Mouse (Mus musculus) gastrocnemius, postnatal 36 days (tissue): ENCODE measurements around the gene Fam181b. TPM values are rescaled to one million over a fixed set of nuclear protein-coding genes. Genes with fewer than 3 reads are reported as not detected.
A peak's percentile ranks its signal among the peaks of the same experiment; 100 is the strongest.

Experiments
- DNase-seq, 2 experiments: peaks; one replicate each; pipeline ENCODE4 v3.0.0; 2022
- intact Hi-C: fragments of 180-260 bp; cut with DNase I; formaldehyde crosslinking; loops from one replicate; pipeline ENCODE4 v1.15.1; 2025
- long read RNA-seq, 2 experiments: library from polyadenylated mRNA; stranded (forward); transcript quantifications; one replicate each; pipeline ENCODE4 v2.0.0; 2021
- total RNA-seq, 2 experiments: library from RNA; stranded (reverse); gene quantifications; 2 replicates each; pipeline ENCODE4 v1.2.3; 2021

Fam181b gene
- total RNA-seq: 1 to 10 TPM in 1 of 2 experiments, under 1 TPM in 1; 0.94 to 1.2 TPM
- long read RNA-seq, experiment 1, partial matches to known transcripts: 0 of 2 reads
- long read RNA-seq, experiment 1, other reads (novel, unspliced or antisense): 0 of 2 reads
- long read RNA-seq, experiment 2, transcript Fam181b-201 (1 exons, 2,003 nt): major isoform, 6 of 6 reads
- long read RNA-seq, experiment 2, partial matches to known transcripts: 0 of 6 reads
- long read RNA-seq, experiment 2, other reads (novel, unspliced or antisense): 0 of 6 reads

DNA sequence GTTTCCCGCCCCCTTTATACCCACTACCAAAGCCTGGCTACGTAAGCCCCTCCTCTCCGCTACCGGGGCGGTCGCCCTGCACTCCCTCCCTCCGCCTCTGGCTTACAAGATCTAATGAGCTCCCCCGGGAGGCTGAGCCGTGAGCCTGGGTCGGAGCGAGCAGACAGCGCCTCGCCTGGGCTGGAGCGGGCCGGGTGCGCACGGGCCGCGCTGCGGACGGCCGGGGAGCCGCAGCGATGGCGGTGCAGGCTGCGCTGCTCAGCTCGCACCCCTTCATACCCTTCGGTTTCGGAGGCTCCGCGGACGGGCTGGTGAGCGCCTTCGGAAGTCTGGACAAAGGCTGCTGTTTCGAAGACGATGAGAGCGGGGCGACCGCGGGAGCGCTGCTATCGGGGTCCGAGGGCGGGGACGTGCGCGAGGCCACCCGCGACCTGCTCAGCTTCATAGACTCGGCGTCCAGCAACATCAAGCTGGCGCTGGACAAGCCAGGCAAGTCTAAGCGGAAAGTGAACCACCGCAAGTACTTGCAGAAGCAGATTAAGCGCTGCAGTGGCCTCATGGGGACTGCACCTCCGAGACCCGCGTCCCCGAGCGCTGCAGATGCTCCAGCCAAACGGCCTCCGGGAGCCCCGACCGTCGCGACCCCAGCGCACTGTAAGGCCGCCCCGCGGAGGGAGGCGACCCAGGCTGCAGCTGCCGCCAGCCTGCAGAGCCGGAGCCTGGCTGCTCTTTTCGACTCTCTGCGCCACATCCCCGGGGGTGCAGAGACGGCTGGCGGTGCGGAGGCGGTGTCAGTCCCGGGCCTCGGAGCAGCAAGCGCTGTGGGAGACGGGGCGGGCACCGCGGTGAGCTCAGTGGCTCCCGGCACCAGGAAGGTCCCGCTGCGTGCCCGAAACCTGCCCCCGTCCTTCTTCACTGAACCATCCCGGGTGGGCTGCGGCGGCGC, at the start of gene Fam181b:
Gene Fam181b (plus strand): TSS at position 81 of the 946 bp plus-strand sequence.
- peak; percentile 20 to 23 for DNase-seq
- intact Hi-C loops: no loop called here

DNA sequence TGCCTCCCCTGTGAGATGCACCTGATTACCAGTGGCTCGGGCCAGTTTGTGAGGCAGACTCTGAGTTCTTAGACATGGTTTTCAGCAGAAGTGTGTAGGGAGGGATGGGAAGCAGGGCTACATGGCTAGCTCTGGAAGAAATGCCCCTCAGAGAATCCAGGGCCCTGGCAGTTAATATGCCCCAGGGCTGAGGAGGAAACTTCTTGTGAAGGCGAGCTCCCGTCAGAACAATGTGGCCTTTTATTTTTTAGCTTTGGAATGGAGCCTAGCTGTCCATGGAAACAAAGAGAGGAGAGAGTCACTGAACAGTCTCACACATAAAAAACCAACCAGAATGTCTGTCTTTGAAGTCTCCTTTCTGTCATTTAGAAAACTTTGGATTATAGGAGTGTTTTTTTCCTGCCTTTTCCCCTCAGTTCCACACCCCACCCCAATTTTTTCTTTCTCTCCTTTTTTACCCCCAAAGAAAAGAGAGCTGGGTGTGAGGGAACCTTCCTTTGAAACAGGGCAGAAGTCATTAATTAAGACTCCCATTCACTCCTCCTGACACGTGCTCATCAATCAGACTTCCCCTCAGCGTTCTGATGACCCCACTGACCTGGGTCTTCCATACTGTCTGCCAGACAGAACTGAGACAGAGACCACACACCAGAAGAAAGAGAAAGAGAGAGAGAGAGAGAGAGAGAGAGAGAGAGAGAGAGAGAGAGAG, 41.7 kb upstream of the Fam181b start:
- intact Hi-C loops: no loop called here
- no peak for DNase-seq

DNA sequence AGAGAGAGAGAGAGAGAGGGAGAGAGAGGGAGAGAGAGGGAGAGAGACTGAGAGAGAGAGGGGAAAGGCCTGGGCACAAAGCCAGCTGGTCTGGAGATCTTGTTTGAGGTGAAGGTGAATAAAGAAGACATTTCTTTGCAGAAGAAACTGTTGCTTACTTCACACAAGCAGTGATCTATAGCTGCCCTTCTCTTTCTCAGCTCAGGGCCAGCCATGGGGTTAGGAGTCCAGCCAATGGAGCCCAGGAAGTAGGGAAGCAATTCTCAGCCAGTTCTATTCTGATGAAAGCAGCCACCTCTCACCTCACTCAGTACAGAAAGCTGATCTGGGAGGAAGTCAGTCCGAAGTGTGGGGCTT, 41.2 kb upstream of the Fam181b start:
- intact Hi-C loops: no loop called here
- no peak for DNase-seq

- intact Hi-C loops: no loop called here
- DNase-seq: no peak
These were observed 40.1 kb upstream of the Fam181b start for GRCm38 (mm10) chr7:93039542-93039941.

DNA sequence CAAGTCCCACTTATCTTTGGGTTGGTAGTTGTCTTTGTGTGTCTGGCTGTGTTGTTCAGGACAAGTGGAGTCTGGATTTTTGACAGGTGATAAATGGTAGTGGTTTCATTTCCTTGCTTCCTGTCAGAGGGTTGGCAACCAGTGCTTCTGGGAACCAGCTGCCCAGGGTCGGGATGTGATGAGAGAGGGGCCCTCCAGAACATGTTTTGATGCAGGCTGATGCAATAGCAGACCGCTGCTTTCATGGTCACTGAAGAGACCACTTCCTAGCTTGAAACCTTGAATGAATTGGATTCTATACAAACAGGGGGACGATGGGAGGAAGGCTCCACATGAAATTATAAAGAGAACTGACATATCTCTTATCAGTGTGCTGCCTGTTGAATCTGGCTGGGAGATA, 35.3 kb upstream of the Fam181b start:
- intact Hi-C loops: no loop called here
- no peak for DNase-seq

GRCm38 (mm10) chr7:93044788-93045187, 34.9 kb upstream of the Fam181b start:
- intact Hi-C loops: no loop called here
- no peak for DNase-seq

- no peak for DNase-seq
- intact Hi-C loops: no loop called here
These were observed 18.8 kb upstream of the Fam181b start for GRCm38 (mm10) chr7:93060831-93061230.

GRCm38 (mm10) chr7:93061747-93062146, 17.9 kb upstream of the Fam181b start:
- DNase-seq: no peak
- intact Hi-C loops: no loop called here

- intact Hi-C loops: no loop called here
- DNase-seq: no peak
These were observed 17.5 kb upstream of the Fam181b start for GRCm38 (mm10) chr7:93062189-93062588.

- intact Hi-C loops: no loop called here
- DNase-seq: no peak
These were observed 12.1 kb upstream of the Fam181b start for GRCm38 (mm10) chr7:93067464-93068015.

- intact Hi-C loops: no loop called here
- no peak for DNase-seq
These were observed 3.2 kb upstream of the Fam181b start for GRCm38 (mm10) chr7:93076435-93076960.

DNA sequence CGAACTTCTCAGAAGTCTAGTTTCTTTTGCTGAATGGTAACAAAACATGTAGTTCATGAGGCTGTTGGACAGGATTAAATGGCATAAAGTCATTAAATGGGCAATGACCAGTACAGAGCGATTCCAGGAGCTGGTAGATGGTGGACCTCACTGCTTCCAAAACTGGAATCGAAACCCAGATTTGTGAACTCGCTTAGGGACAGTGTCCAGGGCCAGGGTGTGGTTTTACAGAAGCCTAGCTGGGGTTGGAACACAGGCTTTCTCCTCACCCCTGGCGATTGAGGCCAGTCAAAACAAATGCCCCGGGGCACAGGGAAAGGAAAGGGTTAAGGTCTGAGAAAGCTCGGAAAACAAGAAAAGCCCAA, 263 bp upstream of the Fam181b start:
- DNase-seq: no peak
- intact Hi-C loops: no loop called here

- intact Hi-C loops: no loop called here
- no peak for DNase-seq
These were observed 1.2 kb downstream of the Fam181b start for GRCm38 (mm10) chr7:93080731-93081430.

- peak; percentile 51 to 58 for DNase-seq
- intact Hi-C loops: no loop called here
These were observed 13.8 kb downstream of the Fam181b start for GRCm38 (mm10) chr7:93093371-93094058.

DNA sequence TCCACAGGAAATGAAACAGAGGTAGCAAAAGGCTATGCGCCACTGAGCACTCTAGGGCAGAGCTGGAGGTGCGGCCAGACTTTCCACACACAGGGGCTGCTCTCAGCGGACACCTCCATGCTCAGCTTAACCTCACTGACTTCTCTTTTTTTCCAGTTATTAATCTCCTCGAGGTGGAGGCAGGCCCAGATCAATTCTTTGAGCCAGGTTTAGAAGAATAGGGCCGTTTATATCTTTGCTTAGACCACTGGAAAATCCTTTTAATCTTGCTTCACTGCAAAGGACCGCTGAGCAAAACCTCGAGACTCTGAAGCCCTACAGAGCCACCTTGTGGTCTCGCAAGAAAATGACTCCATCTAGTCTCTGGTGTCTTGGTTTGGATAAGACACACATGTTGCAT, 15.8 kb downstream of the Fam181b start:
- intact Hi-C loops: loop anchor here (5.0 kb wide), 1 partner anchor 128 kb away; no protein-coding TSS in a partner anchor
- no peak for DNase-seq

- no peak for DNase-seq
- intact Hi-C loops: no loop called here
These were observed 25.2 kb downstream of the Fam181b start for GRCm38 (mm10) chr7:93104776-93105340.

GRCm38 (mm10) chr7:93110370-93110965, 30.8 kb downstream of the Fam181b start:
- intact Hi-C loops: no loop called here
- DNase-seq: no peak

GRCm38 (mm10) chr7:93111056-93111455, 31.4 kb downstream of the Fam181b start:
- intact Hi-C loops: no loop called here
- no peak for DNase-seq

DNA sequence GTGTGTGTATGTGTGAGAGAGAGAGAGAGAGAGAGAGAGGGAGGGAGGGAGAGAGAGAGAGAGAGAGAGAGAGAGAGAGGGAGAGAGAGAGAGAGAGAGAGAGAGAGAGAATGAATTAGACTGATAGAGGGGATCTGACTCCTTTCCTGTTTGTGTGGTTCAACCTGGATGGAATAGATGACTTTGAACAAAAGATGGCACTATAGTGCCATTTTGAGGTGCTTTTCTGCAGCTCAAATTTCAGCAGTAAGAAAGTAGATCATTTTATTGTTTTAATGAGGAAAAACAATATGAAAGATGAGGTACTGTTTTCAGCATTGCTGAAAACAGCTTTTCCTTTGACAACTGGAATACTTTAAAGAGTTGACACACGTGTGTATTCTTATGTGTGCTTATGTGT, 37.9 kb downstream of the Fam181b start:
- intact Hi-C loops: no loop called here
- DNase-seq: no peak
